Mouse (Mus musculus): ENCODE data around the gene Apba3. TPM values are rescaled to one million over a fixed set of nuclear protein-coding genes. Genes with fewer than 3 reads are reported as not detected.

Apba3 gene
- polyA plus RNA-seq, 1 experiment from 2014 or later = 30.8 TPM

- Histone ChIP-seq H3K4me2 (replicated peaks) (no peak overlapping the region), H3K4me3 (replicated peaks) (no peak overlapping the region), H3K36me3 (no peaks in the 10 kb centered on the region), H3K27ac (no peak overlapping the region), H3K4me1 (replicated peaks) (peaks cover 15% of the 10 kb centered on the region; the same call in 1 of the 2 replicates), H3K27me3 (peaks cover 27% of the 10 kb centered on the region), H3K9ac (replicated peaks) (no peak overlapping the region), H3K9me3 (no peaks in the 10 kb centered on the region)
- ATAC-seq = no peak
- WGBS = 55% methylated on average over 6 of the region's 6 CpGs
These were observed 17.4 kb downstream of the Apba3 start for GRCm38 (mm10) chr10:81284189-81284588.

GRCm38 (mm10) chr10:81284719-81285118 lies 18.0 kb downstream of the Apba3 start:
- Histone ChIP-seq H3K27me3 (peaks cover 30% of the 10 kb centered on the region), H3K9ac (replicated peaks) (no peak overlapping the region), H3K36me3 (no peaks in the 10 kb centered on the region), H3K4me1 (replicated peaks) (peaks cover 15% of the 10 kb centered on the region; the same call in 1 of the 2 replicates), H3K4me3 (replicated peaks) (peak overlapping the region; percentile 49; the same call in 1 of the 2 replicates), H3K27ac (no peak overlapping the region), H3K4me2 (replicated peaks) (peak overlapping the region; percentile 73; the same call in 1 of the 2 replicates), H3K9me3 (no peaks in the 10 kb centered on the region)
- no peak for ATAC-seq
- whole genome bisulfite sequencing = 15% methylated on average over 17 of the region's 17 CpGs

GRCm38 (mm10) chr10:81285694-81286450 lies 19.1 kb downstream of the Apba3 start:
- Histone ChIP-seq H3K27ac (no peak overlapping the region), H3K27me3 (peaks cover 42% of the 10 kb centered on the region), H3K4me1 (replicated peaks) (peaks cover 21% of the 10 kb centered on the region), H3K36me3 (no peaks in the 10 kb centered on the region), H3K9ac (replicated peaks) (peak overlapping the region; percentile 69), H3K4me3 (replicated peaks) (peak overlapping the region; percentile 49), H3K9me3 (no peaks in the 10 kb centered on the region), H3K4me2 (replicated peaks) (peak overlapping the region; percentile 73)
- peak; percentile 78 for ATAC-seq
- WGBS = 2% methylated on average over 50 of the region's 54 CpGs

GRCm38 (mm10) chr10:81286586-81286985 lies 19.8 kb downstream of the Apba3 start:
- Histone ChIP-seq H3K36me3 (no peaks in the 10 kb centered on the region), H3K4me1 (replicated peaks) (peaks cover 25% of the 10 kb centered on the region), H3K27ac (no peak overlapping the region), H3K4me3 (replicated peaks) (no peak overlapping the region), H3K27me3 (peaks cover 49% of the 10 kb centered on the region), H3K4me2 (replicated peaks) (peak overlapping the region; percentile 73; the same call in 1 of the 2 replicates), H3K9me3 (no peaks in the 10 kb centered on the region), H3K9ac (replicated peaks) (no peak overlapping the region)
- no peak for ATAC-seq
- 54% methylated on average over 6 of the region's 6 CpGs for WGBS

DNA sequence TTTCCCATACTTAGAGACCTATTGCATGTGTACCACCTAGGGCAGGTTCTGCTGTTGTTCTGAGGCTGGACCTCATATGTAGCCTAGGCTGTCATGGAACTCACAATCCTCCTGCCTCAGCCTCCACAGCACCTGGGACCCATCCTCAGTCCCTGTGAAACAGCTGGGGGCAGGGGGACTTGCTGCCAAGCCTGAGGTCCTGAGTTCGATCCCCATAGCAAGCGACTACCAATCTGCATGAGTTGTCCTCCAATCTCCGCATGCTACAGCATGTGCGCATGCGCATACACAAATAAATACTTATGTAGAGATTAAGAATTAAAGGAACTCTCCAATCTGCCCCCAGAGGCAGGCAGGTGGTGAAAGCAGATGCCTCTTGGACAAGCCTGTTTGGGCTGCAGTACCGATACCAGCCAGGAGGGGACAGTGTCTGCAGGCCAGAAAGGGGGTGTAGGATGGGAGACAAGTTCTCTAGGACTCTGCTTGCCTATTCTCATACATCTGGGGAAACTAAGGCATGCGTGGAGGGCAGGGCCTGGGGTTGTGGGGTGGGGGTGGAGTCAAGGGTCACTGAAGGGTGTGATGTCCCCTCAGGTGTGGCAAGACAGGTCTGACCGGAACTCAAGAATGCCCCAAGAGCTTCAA lies 20.9 kb downstream of the Apba3 start:
- Histone ChIP-seq H3K27ac (no peak overlapping the region), H3K4me2 (replicated peaks) (no peak overlapping the region), H3K9ac (replicated peaks) (no peak overlapping the region), H3K4me3 (replicated peaks) (no peak overlapping the region), H3K36me3 (no peaks in the 10 kb centered on the region), H3K9me3 (no peaks in the 10 kb centered on the region), H3K4me1 (replicated peaks) (peaks cover 25% of the 10 kb centered on the region), H3K27me3 (peaks cover 49% of the 10 kb centered on the region)
- WGBS = 64% methylated on average over 8 of the region's 8 CpGs
- no peak for ATAC-seq

- no peaks in the 10 kb centered on the region for H3K9me3 ChIP-seq
- WGBS = 33% methylated on average over 6 of the region's 6 CpGs
- H3K4me2 ChIP-seq (replicated peaks) = no peak overlapping the region
- no peak overlapping the region for H3K9ac ChIP-seq (replicated peaks)
- peaks cover 45% of the 10 kb centered on the region for H3K27me3 ChIP-seq
- no peak for ATAC-seq
- no peak overlapping the region for H3K27ac ChIP-seq
- no peaks in the 10 kb centered on the region for H3K36me3 ChIP-seq
- peaks cover 25% of the 10 kb centered on the region for H3K4me1 ChIP-seq (replicated peaks)
- no peak overlapping the region for H3K4me3 ChIP-seq (replicated peaks)
These were observed 21.8 kb downstream of the Apba3 start for GRCm38 (mm10) chr10:81288601-81289000.

DNA sequence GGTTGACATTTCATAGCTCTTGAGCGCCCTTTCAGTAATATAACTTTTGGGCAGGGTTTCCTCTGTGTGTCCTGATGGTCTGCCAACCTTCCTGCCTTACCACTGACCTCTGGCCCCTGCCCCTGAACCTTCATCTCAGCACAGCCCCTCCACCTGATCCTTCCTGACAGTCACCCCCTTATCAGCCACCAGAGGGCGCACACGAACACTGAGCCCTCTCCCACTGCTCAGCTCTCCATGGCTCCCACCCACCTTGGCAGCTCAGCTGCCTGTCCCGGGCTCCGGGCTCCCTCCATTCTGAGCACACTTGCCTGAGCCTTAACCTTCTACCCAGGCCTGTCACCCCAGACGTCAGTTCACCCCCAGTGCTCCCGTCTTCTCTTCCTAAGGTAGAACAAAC lies 22.5 kb downstream of the Apba3 start:
- 5% methylated on average over 7 of the region's 7 CpGs for WGBS
- Histone ChIP-seq H3K27ac (no peak overlapping the region), H3K27me3 (peaks cover 38% of the 10 kb centered on the region), H3K4me3 (replicated peaks) (no peak overlapping the region), H3K36me3 (no peaks in the 10 kb centered on the region), H3K9ac (replicated peaks) (no peak overlapping the region), H3K4me2 (replicated peaks) (no peak overlapping the region), H3K9me3 (no peaks in the 10 kb centered on the region), H3K4me1 (replicated peaks) (peaks cover 30% of the 10 kb centered on the region)
- ATAC-seq = no peak

DNA sequence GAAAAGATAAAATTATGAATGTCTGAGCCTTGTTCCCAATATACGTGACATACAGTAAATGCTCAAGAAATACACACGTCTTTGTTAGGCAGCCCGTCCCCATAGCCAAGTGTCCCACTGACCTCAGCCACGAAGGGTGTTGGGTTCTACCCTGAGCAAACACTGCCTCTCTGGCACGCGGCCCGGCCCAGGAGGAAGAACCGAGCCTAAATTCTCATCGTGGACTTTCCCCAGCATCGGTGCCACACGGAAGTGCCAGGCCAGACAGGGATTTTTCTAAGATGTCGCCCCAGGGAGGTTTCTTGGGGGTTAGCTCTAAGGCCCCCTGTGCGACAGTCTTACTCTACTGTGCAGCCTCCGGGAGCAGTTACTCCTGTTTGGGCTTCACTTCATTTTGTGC lies 23.1 kb downstream of the Apba3 start:
- H3K4me3 ChIP-seq (replicated peaks) = no peak overlapping the region
- no peak overlapping the region for H3K27ac ChIP-seq
- H3K9ac ChIP-seq (replicated peaks) = no peak overlapping the region
- no peak overlapping the region for H3K4me2 ChIP-seq (replicated peaks)
- no peaks in the 10 kb centered on the region for H3K36me3 ChIP-seq
- H3K9me3 ChIP-seq = no peaks in the 10 kb centered on the region
- peaks cover 34% of the 10 kb centered on the region for H3K4me1 ChIP-seq (replicated peaks)
- H3K27me3 ChIP-seq = peaks cover 33% of the 10 kb centered on the region
- 61% methylated on average over 14 of the region's 14 CpGs for WGBS
- no peak for ATAC-seq

DNA sequence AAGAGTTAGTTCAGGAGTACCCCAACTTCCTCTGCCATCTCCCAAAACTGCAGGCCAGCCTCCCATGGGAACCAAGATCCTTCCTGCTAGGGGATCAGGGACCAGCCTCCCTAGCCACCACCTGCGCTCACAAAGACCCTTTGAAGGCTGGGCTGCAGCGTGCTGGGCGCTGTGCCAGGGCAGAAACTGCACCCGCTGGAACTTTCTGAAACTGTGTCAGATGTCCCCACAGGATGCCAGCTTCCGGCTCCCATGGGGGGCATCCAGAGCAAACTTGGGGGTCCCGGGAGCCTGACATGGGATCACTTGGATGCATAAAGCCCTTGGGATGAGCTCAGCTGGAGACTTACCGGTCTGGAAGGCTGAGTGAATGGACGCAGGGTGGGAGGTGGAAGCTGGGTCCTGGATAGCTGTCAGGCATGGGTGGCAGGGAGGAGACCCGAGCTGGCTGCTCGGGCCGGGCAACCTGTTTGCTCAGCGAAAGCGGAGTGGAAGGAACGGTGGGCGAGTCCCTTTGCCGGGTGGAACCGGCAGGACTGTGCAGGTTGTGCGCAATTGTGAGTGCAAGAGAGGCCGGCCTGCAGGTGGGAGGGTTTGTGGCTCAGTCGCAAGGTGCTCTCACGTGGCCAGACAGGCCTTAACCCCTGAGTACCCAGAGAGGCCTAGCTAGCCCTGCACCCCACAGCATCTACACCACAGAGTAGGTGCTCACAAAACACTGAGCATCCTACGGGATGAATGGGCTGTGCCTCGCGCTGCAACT lies 24.1 kb downstream of the Apba3 start:
- Histone ChIP-seq H3K9me3 (no peaks in the 10 kb centered on the region), H3K4me1 (replicated peaks) (peaks cover 37% of the 10 kb centered on the region), H3K4me2 (replicated peaks) (no peak overlapping the region), H3K36me3 (no peaks in the 10 kb centered on the region), H3K27me3 (peaks cover 26% of the 10 kb centered on the region), H3K27ac (no peak overlapping the region), H3K9ac (replicated peaks) (0 out of 2 replicates have a peak overlapping the region, but pooled peaks have one; percentile 39), H3K4me3 (replicated peaks) (no peak overlapping the region)
- 14% methylated on average over 24 of the region's 24 CpGs for WGBS
- ATAC-seq = no peak

DNA sequence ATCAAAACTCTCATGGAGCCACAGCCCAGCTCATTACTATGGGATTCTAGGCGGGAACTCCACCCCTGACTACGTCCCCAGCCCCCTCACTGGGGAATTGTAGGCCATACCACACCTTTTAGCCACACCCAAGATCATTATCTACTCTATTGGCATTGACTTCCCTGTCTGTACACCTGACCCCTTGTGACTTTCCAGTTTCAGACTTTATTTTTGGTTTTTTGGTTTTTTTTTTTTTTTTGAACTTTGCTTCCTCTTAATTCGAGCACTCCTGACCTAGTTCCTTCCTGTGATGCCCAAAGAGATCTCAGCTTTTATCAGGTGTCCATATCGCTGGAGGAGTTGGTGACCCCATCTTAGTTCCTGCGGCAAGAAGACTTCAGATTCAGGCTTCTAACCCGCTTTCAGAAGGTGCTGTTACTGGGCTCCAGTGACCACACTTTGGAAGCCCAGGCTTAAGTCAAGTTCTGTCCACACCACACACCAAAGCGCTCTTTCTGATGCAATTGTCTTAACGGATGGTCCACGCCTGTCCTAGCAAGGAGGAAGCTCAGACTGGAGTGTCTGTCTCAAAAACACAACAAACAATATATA lies 24.8 kb downstream of the Apba3 start, which contains the start of gene Tjp3:
Tjp3 (minus strand) TSS at position 71 of the 594 bp plus-strand sequence.
- Histone ChIP-seq H3K9me3 (no peaks in the 10 kb centered on the region), H3K9ac (replicated peaks) (0 out of 2 replicates have a peak within 1 kb of the TSS, but pooled peaks have one; percentile 39), H3K4me3 (replicated peaks) (peak within 1 kb of the TSS; percentile 87), H3K4me1 (replicated peaks) (peaks cover 41% of the 10 kb centered on the region), H3K27ac (no peak within 1 kb of the TSS), H3K4me2 (replicated peaks) (0 out of 2 replicates have a peak within 1 kb of the TSS, but pooled peaks have one; percentile 93), H3K27me3 (peaks cover 26% of the 10 kb centered on the region), H3K36me3 (peaks cover 4% of the 10 kb centered on the region; the same call in 1 of the 2 replicates)
- WGBS = 80% methylated on average over 9 of the region's 9 CpGs
- no peak for ATAC-seq

GRCm38 (mm10) chr10:81292554-81293333 lies 26.0 kb downstream of the Apba3 start, which contains the start of gene Pip5k1c:
Gene Pip5k1c, plus strand, starts transcription at chr10:81292963.
- Histone ChIP-seq H3K36me3 (peaks cover 5% of the 10 kb centered on the region; the same call in 1 of the 2 replicates), H3K4me3 (replicated peaks) (peak within 1 kb of the TSS; percentile 87), H3K4me2 (replicated peaks) (peak within 1 kb of the TSS; percentile 93), H3K27ac (peak within 1 kb of the TSS; percentile 91), H3K9ac (replicated peaks) (peak within 1 kb of the TSS; percentile 93), H3K9me3 (no peaks in the 10 kb centered on the region), H3K4me1 (replicated peaks) (peaks cover 42% of the 10 kb centered on the region), H3K27me3 (peaks cover 26% of the 10 kb centered on the region)
- ATAC-seq = peak; percentile 94
- WGBS = under 1% methylated on average over 63 of the region's 80 CpGs
